Mouse (Mus musculus) intestine, embryonic 14.5 days (tissue): Measurements from ENCODE around the gene Slc17a7. TPM values are rescaled to one million over a fixed set of nuclear protein-coding genes. Genes with fewer than 3 reads are reported as not detected.

Source experiments
- ATAC-seq: fragments of 200-750 bp; cut with Nextera tagmentation; replicated peaks from 2 replicates; pipeline ENCODE4 v1.8.0; 2017; ENCODE audit warnings: low read depth, moderate number of reproducible peaks, moderate TSS enrichment, moderate library complexity; ENCODE audit not compliant: low FRiP score, low TSS enrichment
- DNase-seq: peaks from one replicate; pipeline ENCODE4 v3.0.0-alpha.2; 2018; ENCODE audit warnings: low spot score
- H3K27ac ChIP-seq: fragments of 300-500 bp; sonication (generic); 2 replicates; pipeline ENCODE4 v1.5.1; 2014; ENCODE audit warnings: low read depth, mild to moderate bottlenecking, control low read depth
- H3K27me3 ChIP-seq: fragments of 300-500 bp; sonication (generic); replicated peaks from 2 replicates; pipeline ENCODE4 v1.6.1; 2014; ENCODE audit warnings: low read length, control low read depth; ENCODE audit not compliant: control insufficient read depth, insufficient read depth
- H3K36me3 ChIP-seq: fragments of 300-500 bp; sonication (generic); 2 replicates; pipeline ENCODE4 v1.6.1; 2014; ENCODE audit warnings: low read length, control low read depth; ENCODE audit not compliant: control insufficient read depth, insufficient read depth
- H3K4me1 ChIP-seq: fragments of 300-500 bp; sonication (generic); replicated peaks from 2 replicates; pipeline ENCODE4 v1.6.1; 2014; ENCODE audit warnings: low read length, control low read depth, mixed read lengths; ENCODE audit not compliant: control insufficient read depth, insufficient read depth
- H3K4me2 ChIP-seq: fragments of 300-500 bp; sonication (generic); 2 replicates; pipeline ENCODE4 v1.6.1; 2014; ENCODE audit warnings: low read length
- H3K4me3 ChIP-seq: fragments of 300-500 bp; sonication (generic); 2 replicates; pipeline ENCODE4 v1.5.1; 2014; ENCODE audit warnings: low read depth, low read length, control low read depth, mixed read lengths
- H3K9ac ChIP-seq: fragments of 300-500 bp; sonication (generic); 2 replicates; pipeline ENCODE4 v1.6.1; 2014; ENCODE audit warnings: mild to moderate bottlenecking, low read length
- H3K9me3 ChIP-seq: fragments of 300-500 bp; sonication (generic); 2 replicates; pipeline ENCODE4 v1.6.1; 2016; ENCODE audit warnings: low read length, control low read depth; ENCODE audit not compliant: control insufficient read depth
- WGBS: fragments of 180-500 bp; shearing (Covaris S2); extraction: QIAGEN DNeasy Blood & Tissue Kit; methylation state at CpG from one replicate; pipeline ENCODE4 v1.1.7; 2014; 5-methylcytosine and 5-hydroxymethylcytosine counted together
- polyA plus RNA-seq: library from polyadenylated mRNA; unstranded; fragments of >200 nt; fragmentation: Nextera tagmentation; extraction: Ambion mirVana; gene quantifications from 2 replicates; pipeline ENCODE4 v1.2.1, GENCODE M21; 2014

Gene Slc17a7
- polyA plus RNA-seq, 1 experiment from 2014 or later = 0.07 TPM

- DNase-seq = no peak
- H3K9ac ChIP-seq = no peak overlapping the region
- ATAC-seq = no peak
- H3K4me1 ChIP-seq = no peaks in the 10 kb centered on the region
- H3K27me3 ChIP-seq = no peaks in the 10 kb centered on the region
- H3K36me3 ChIP-seq = peaks cover 13% of the 10 kb centered on the region
- 84% methylated on average over 1 of the region's 1 CpGs for WGBS
- H3K27ac ChIP-seq = no peak overlapping the region
- no peak overlapping the region for H3K4me3 ChIP-seq
- H3K9me3 ChIP-seq = no peaks in the 10 kb centered on the region
- H3K4me2 ChIP-seq = no peak overlapping the region
Observed at GRCm38 (mm10) chr7:45138403-45138802, 25.3 kb upstream of the Slc17a7 start.

GRCm38 (mm10) chr7:45139904-45140723, 23.6 kb upstream of the Slc17a7 start:
- DNase-seq (no peak), ATAC-seq (no peak)
- Histone ChIP-seq H3K27ac (no peak overlapping the region), H3K9me3 (no peaks in the 10 kb centered on the region), H3K4me3 (no peak overlapping the region), H3K9ac (no peak overlapping the region), H3K27me3 (no peaks in the 10 kb centered on the region), H3K4me1 (no peaks in the 10 kb centered on the region), H3K4me2 (no peak overlapping the region), H3K36me3 (peaks cover 30% of the 10 kb centered on the region)
- 61% methylated on average over 8 of the region's 8 CpGs for WGBS

- Histone ChIP-seq H3K4me2 (no peak overlapping the region), H3K27ac (no peak overlapping the region), H3K27me3 (no peaks in the 10 kb centered on the region), H3K9me3 (no peaks in the 10 kb centered on the region), H3K4me3 (no peak overlapping the region), H3K36me3 (peaks cover 42% of the 10 kb centered on the region), H3K4me1 (no peaks in the 10 kb centered on the region), H3K9ac (no peak overlapping the region)
- no peak for ATAC-seq
- no peak for DNase-seq
- WGBS = 97% methylated on average over 3 of the region's 3 CpGs
Observed at GRCm38 (mm10) chr7:45141319-45141718, 22.4 kb upstream of the Slc17a7 start.

GRCm38 (mm10) chr7:45141914-45142313, 21.8 kb upstream of the Slc17a7 start:
- no peak for DNase-seq
- no peak overlapping the region for H3K9ac ChIP-seq
- H3K4me3 ChIP-seq = no peak overlapping the region
- WGBS = 84% methylated on average over 5 of the region's 5 CpGs
- H3K27ac ChIP-seq = no peak overlapping the region
- H3K36me3 ChIP-seq = peaks cover 48% of the 10 kb centered on the region
- H3K27me3 ChIP-seq = no peaks in the 10 kb centered on the region
- H3K4me2 ChIP-seq = no peak overlapping the region
- no peaks in the 10 kb centered on the region for H3K4me1 ChIP-seq
- no peaks in the 10 kb centered on the region for H3K9me3 ChIP-seq
- ATAC-seq = no peak

- ATAC-seq = no peak
- H3K9me3 ChIP-seq = no peaks in the 10 kb centered on the region
- no peak overlapping the region for H3K27ac ChIP-seq
- no peak overlapping the region for H3K4me2 ChIP-seq
- no peak overlapping the region for H3K9ac ChIP-seq
- H3K4me1 ChIP-seq = no peaks in the 10 kb centered on the region
- no peak overlapping the region for H3K4me3 ChIP-seq
- H3K27me3 ChIP-seq = no peaks in the 10 kb centered on the region
- DNase-seq = no peak
- H3K36me3 ChIP-seq = peaks cover 63% of the 10 kb centered on the region
- WGBS = 86% methylated on average over 13 of the region's 13 CpGs
Observed at GRCm38 (mm10) chr7:45144368-45145174, 19.2 kb upstream of the Slc17a7 start.

GRCm38 (mm10) chr7:45145460-45145859, 18.3 kb upstream of the Slc17a7 start:
- peaks cover 63% of the 10 kb centered on the region for H3K36me3 ChIP-seq
- no peak overlapping the region for H3K9ac ChIP-seq
- ATAC-seq (no peak), DNase-seq (no peak)
- H3K27me3 ChIP-seq = no peaks in the 10 kb centered on the region
- no peak overlapping the region for H3K4me2 ChIP-seq
- WGBS = 88% methylated on average over 8 of the region's 8 CpGs
- H3K27ac ChIP-seq = no peak overlapping the region
- H3K4me3 ChIP-seq = no peak overlapping the region
- H3K4me1 ChIP-seq = no peaks in the 10 kb centered on the region
- H3K9me3 ChIP-seq = no peaks in the 10 kb centered on the region

- no peak overlapping the region for H3K4me3 ChIP-seq
- no peak for DNase-seq
- no peak for ATAC-seq
- H3K9ac ChIP-seq = no peak overlapping the region
- no peak overlapping the region for H3K4me2 ChIP-seq
- H3K36me3 ChIP-seq = peaks cover 53% of the 10 kb centered on the region
- no peak overlapping the region for H3K27ac ChIP-seq
- peaks cover 3% of the 10 kb centered on the region; the same call in 1 of the 2 replicates for H3K4me1 ChIP-seq
- H3K9me3 ChIP-seq = no peaks in the 10 kb centered on the region
- H3K27me3 ChIP-seq = no peaks in the 10 kb centered on the region
- 95% methylated on average over 11 of the region's 11 CpGs for WGBS
Observed at GRCm38 (mm10) chr7:45147267-45147666, 16.5 kb upstream of the Slc17a7 start.

GRCm38 (mm10) chr7:45147899-45148298, 15.8 kb upstream of the Slc17a7 start:
- Histone ChIP-seq H3K27me3 (no peaks in the 10 kb centered on the region), H3K9ac (no peak overlapping the region), H3K4me3 (no peak overlapping the region), H3K4me2 (no peak overlapping the region), H3K27ac (no peak overlapping the region), H3K36me3 (peaks cover 53% of the 10 kb centered on the region), H3K4me1 (peaks cover 3% of the 10 kb centered on the region; the same call in 1 of the 2 replicates), H3K9me3 (no peaks in the 10 kb centered on the region)
- ATAC-seq = no peak
- no peak for DNase-seq
- WGBS = 76% methylated on average over 11 of the region's 11 CpGs
